In the genomic region with DNA sequence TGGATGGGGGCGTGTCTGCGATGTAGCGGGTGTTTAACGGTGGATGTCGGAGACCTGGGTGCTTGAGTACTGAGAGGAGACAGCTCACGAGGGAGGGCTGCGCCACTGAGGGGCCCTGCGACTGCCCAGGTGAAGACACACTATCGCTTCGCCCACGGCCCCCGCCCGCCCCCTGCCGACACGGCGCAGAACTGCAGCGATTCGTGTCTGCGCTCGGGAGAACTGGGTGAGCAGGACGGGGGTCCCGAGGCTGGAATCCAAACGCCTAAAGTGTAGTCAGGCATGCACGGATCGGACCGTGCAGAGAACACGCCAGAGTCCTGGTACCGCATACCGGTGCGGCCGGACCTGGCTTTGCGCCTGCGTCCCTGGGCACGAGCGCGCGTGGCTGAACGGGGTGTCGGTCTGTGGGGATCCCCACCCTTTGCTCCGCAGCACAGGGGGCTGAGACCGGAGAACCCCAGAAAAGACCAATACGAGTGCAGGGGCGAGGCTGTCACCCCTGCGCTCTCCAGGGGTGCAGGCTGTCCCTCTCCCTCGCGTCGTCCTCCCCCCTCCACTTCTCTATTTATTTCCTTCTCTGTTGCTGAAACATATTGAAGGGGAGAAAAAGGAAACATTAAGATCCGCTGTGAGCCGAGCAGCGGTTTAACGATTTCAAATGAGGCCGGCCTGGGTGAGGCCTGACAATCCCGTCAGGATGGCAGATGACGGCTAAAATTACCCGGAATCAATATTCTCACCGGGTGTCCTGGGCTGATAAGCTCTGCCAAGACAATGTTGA, we compare ENCODE assay signal across 8 mouse cellular contexts. TPM values are rescaled to one million over a fixed set of nuclear protein-coding genes. Genes with fewer than 3 reads are reported as not detected.
DNase-seq lines count a peak whose midpoint lies in the region; ATAC-seq and TF ChIP-seq lines count a peak whose summit lies in the region.

No protein-coding gene starts in this region.

- peak; percentile 96 for TF ChIP-seq CTCF in gastrocnemius, adult 2 months (IDR thresholded peaks at IDR 0.05)

- peak; percentile 7 for DNase-seq in 416B (ENCODE audit: low read depth)
- DNase-seq in MEL-GATA-1-ER (ENCODE audit: extremely low read depth, low read depth): peak; percentile 19
- peak; percentile 81 to 88 for DNase-seq in cerebellum, postnatal 14 days
- DNase-seq in gastrocnemius, adult 2 months: peak; percentile 49
- peak; percentile 79 for DNase-seq in neural tube, embryonic 11.5 days (ENCODE audit: low spot score)
- DNase-seq in thymus, postnatal 10 days (ENCODE audit: low spot score in 2 of 2): peak; percentile 23 to 75

- no peaks in the 10 kb centered on the region for H3K36me3 ChIP-seq in intestine, embryonic 16.5 days (ENCODE audit: control insufficient read depth, insufficient read depth, low read length)
- H3K36me3 ChIP-seq in liver, embryonic 16.5 days (ENCODE audit: control insufficient read depth, insufficient read depth): no peaks in the 10 kb centered on the region
- no peaks in the 10 kb centered on the region for H3K36me3 ChIP-seq in neural tube, embryonic 11.5 days (ENCODE audit: control insufficient read depth, insufficient read depth, low read length)

- no peak overlapping the region for H3K9ac ChIP-seq in intestine, embryonic 16.5 days (ENCODE audit: low read depth, low read length)
- no peak overlapping the region for H3K9ac ChIP-seq in liver, embryonic 16.5 days (ENCODE audit: low read depth, low read length)
- H3K9ac ChIP-seq in neural tube, embryonic 11.5 days (ENCODE audit: low read length): peak overlapping the region; percentile 23; the same call in 1 of the 2 replicates

- peak overlapping the region; percentile 57 for H3K4me2 ChIP-seq in intestine, embryonic 16.5 days (ENCODE audit: low read depth, low read length)
- H3K4me2 ChIP-seq in liver, embryonic 16.5 days (ENCODE audit: low read depth, low read length): peak overlapping the region; percentile 73
- H3K4me2 ChIP-seq in neural tube, embryonic 11.5 days (ENCODE audit: low read depth): peak overlapping the region; percentile 54

- WGBS in intestine, embryonic 16.5 days: 4% methylated on average over 55 of the region's 56 CpGs
- under 1% methylated on average over 56 of the region's 56 CpGs for WGBS in liver, embryonic 16.5 days (ENCODE audit: insufficient replicate concordance)
- WGBS in neural tube, embryonic 11.5 days: 6% methylated on average over 53 of the region's 56 CpGs

- H3K27ac ChIP-seq in gastrocnemius, adult 2 months: no peak overlapping the region
- no peak overlapping the region for H3K27ac ChIP-seq in intestine, embryonic 16.5 days (ENCODE audit: low read length)
- H3K27ac ChIP-seq in liver, embryonic 16.5 days (ENCODE audit: low read length): no peak overlapping the region
- no peak overlapping the region for H3K27ac ChIP-seq in neural tube, embryonic 11.5 days (ENCODE audit: low read depth, low read length)

- intact Hi-C loops in gastrocnemius, adult 2 months (cut with DNase I): loop anchor here (1.0 kb wide), 1 partner anchor 49 kb away; no protein-coding TSS in a partner anchor

- H3K9me3 ChIP-seq in intestine, embryonic 16.5 days (ENCODE audit: control insufficient read depth, low read length): no peaks in the 10 kb centered on the region
- no peaks in the 10 kb centered on the region for H3K9me3 ChIP-seq in liver, embryonic 16.5 days (replicated peaks; ENCODE audit: control insufficient read depth, low read length)
- no peaks in the 10 kb centered on the region for H3K9me3 ChIP-seq in neural tube, embryonic 11.5 days (ENCODE audit: control insufficient read depth, low read length)

- peaks cover 31% of the 10 kb centered on the region for H3K27me3 ChIP-seq in intestine, embryonic 16.5 days (replicated peaks; ENCODE audit: control insufficient read depth, insufficient read depth, low read length)
- peaks cover 5% of the 10 kb centered on the region for H3K27me3 ChIP-seq in liver, embryonic 16.5 days (ENCODE audit: control insufficient read depth, insufficient read depth, low read depth, low read length)
- H3K27me3 ChIP-seq in neural tube, embryonic 11.5 days (ENCODE audit: control insufficient read depth, insufficient read depth, low read length): peaks cover 40% of the 10 kb centered on the region

- peaks cover 4% of the 10 kb centered on the region; the same call in 1 of the 2 replicates for H3K4me1 ChIP-seq in intestine, embryonic 16.5 days (ENCODE audit: control insufficient read depth, insufficient read depth, low read length)
- H3K4me1 ChIP-seq in liver, embryonic 16.5 days (ENCODE audit: control insufficient read depth, low read depth, low read length): peaks cover 5% of the 10 kb centered on the region
- H3K4me1 ChIP-seq in neural tube, embryonic 11.5 days (ENCODE audit: control insufficient read depth, insufficient read depth, low read length): peaks cover 3% of the 10 kb centered on the region; the same call in 1 of the 2 replicates

- peak overlapping the region; percentile 57 for H3K4me3 ChIP-seq in gastrocnemius, adult 2 months
- peak overlapping the region; percentile 35 for H3K4me3 ChIP-seq in intestine, embryonic 16.5 days (ENCODE audit: low read length)
- H3K4me3 ChIP-seq in liver, embryonic 16.5 days (ENCODE audit: low read depth, low read length): peak overlapping the region; percentile 44
- peak overlapping the region; percentile 28 for H3K4me3 ChIP-seq in neural tube, embryonic 11.5 days (ENCODE audit: low read depth, low read length)

- no peak for ATAC-seq in intestine, embryonic 16.5 days
- peak; percentile 30; the same call in 1 of the 2 replicates for ATAC-seq in liver, embryonic 16.5 days (ENCODE audit: low read depth)
- no peak; the same call in 1 of the 2 replicates for ATAC-seq in neural tube, embryonic 11.5 days (ENCODE audit: insufficient read depth, low FRiP score, low TSS enrichment)

RNA-seq across cellular contexts. Expression of gene Nkx1-1, which starts 9.3 kb away (rescaled TPM):
- total RNA-seq in gastrocnemius, adult 2 months (2021): not detected
- not detected in 2 replicates for polyA plus RNA-seq in intestine, embryonic 16.5 days (2015; fragmentation: Nextera tagmentation; extraction: Ambion mirVana)
- not detected in 2 replicates for polyA plus RNA-seq in liver, embryonic 16.5 days (2015; fragmentation: Nextera tagmentation; extraction: Ambion mirVana)
- 0.59 and 1.2 TPM in 2 replicates for polyA plus RNA-seq in neural tube, embryonic 11.5 days (2014; fragmentation: Nextera tagmentation; extraction: Ambion mirVana)

Comparison
In these comparisons a context has a peak if more than half of its experiments do, and no peak if none do; other contexts are left out.
1. DNase-seq: peak in every context shown above with its lines; median percentile 84 in cerebellum, postnatal 14 days; 79 in neural tube, embryonic 11.5 days; 49 in gastrocnemius, adult 2 months; 49 in thymus, postnatal 10 days; 19 in MEL-GATA-1-ER; 7 in 416B.